Mouse (Mus musculus): Measurements from ENCODE around the gene Mthfd1l. TPM values are rescaled to one million over a fixed set of nuclear protein-coding genes. Genes with fewer than 3 reads are reported as not detected.
A peak's percentile ranks its signal among the peaks of the same experiment; 100 is the strongest.
"Not testable (repeated sequence)": the region's sequence is repeated elsewhere in the genome, so short reads cannot be mapped to it uniquely, and the experiment has no call there.

The Mthfd1l gene
- polyA plus RNA-seq, 1 experiment from 2014 or later = 26.0 TPM

- H3K4me3 ChIP-seq (replicated peaks) = no peak overlapping the region
- 82% methylated on average over 8 of the region's 8 CpGs for WGBS (ENCODE audit: insufficient replicate concordance)
- H3K4me1 ChIP-seq (replicated peaks) = no peaks in the 10 kb centered on the region
- peaks cover 40% of the 10 kb centered on the region for H3K36me3 ChIP-seq
- H3K9ac ChIP-seq = no peak overlapping the region
- H3K9me3 ChIP-seq (replicated peaks) = no peaks in the 10 kb centered on the region
- no peak for ATAC-seq (ENCODE audit: low read depth)
- no peak overlapping the region for H3K4me2 ChIP-seq
- DNase-seq = no peak
- H3K27me3 ChIP-seq = no peaks in the 10 kb centered on the region
- H3K27ac ChIP-seq = no peak overlapping the region
Observed at GRCm38 (mm10) chr10:4071069-4071844, 98.3 kb downstream of the Mthfd1l start.

- DNase-seq (no peak), ATAC-seq (ENCODE audit: low read depth) (no peak)
- H3K4me1 ChIP-seq (replicated peaks) = no peaks in the 10 kb centered on the region
- H3K9ac ChIP-seq = no peak overlapping the region
- H3K27me3 ChIP-seq = no peaks in the 10 kb centered on the region
- no peak overlapping the region for H3K4me2 ChIP-seq
- H3K36me3 ChIP-seq = peaks cover 41% of the 10 kb centered on the region
- no peak overlapping the region for H3K27ac ChIP-seq
- no peaks in the 10 kb centered on the region for H3K9me3 ChIP-seq (replicated peaks)
- H3K4me3 ChIP-seq (replicated peaks) = no peak overlapping the region
- 76% methylated on average over 6 of the region's 6 CpGs for WGBS (ENCODE audit: insufficient replicate concordance)
Observed at GRCm38 (mm10) chr10:4071845-4072345, 99.0 kb downstream of the Mthfd1l start.

GRCm38 (mm10) chr10:4072491-4072890 is 99.6 kb downstream of the Mthfd1l start:
- H3K36me3 ChIP-seq = peaks cover 38% of the 10 kb centered on the region
- not testable (repeated sequence) for H3K4me2 ChIP-seq; DNase-seq; H3K4me3 ChIP-seq (replicated peaks); H3K27ac ChIP-seq; H3K9ac ChIP-seq; H3K4me1 ChIP-seq (replicated peaks); H3K9me3 ChIP-seq (replicated peaks); H3K27me3 ChIP-seq; ATAC-seq (ENCODE audit: low read depth)
- 80% methylated on average over 4 of the region's 4 CpGs for WGBS (ENCODE audit: insufficient replicate concordance)

GRCm38 (mm10) chr10:4078220-4078840 is 105.4 kb downstream of the Mthfd1l start:
- ATAC-seq (ENCODE audit: low read depth) = no peak
- H3K4me1 ChIP-seq (replicated peaks) = peaks cover 3% of the 10 kb centered on the region; the same call in 1 of the 2 replicates
- 71% methylated on average over 9 of the region's 9 CpGs for WGBS (ENCODE audit: insufficient replicate concordance)

GRCm38 (mm10) chr10:4078979-4079630 is 106.2 kb downstream of the Mthfd1l start:
- Histone ChIP-seq H3K27ac (peak overlapping the region; percentile 29; the same call in 1 of the 2 replicates), H3K36me3 (peaks cover 20% of the 10 kb centered on the region), H3K4me2 (no peak overlapping the region), H3K27me3 (no peaks in the 10 kb centered on the region), H3K9me3 (replicated peaks) (no peaks in the 10 kb centered on the region), H3K4me1 (replicated peaks) (peaks cover 3% of the 10 kb centered on the region; the same call in 1 of the 2 replicates), H3K4me3 (replicated peaks) (no peak overlapping the region), H3K9ac (no peak overlapping the region)
- no peak for DNase-seq
- WGBS (ENCODE audit: insufficient replicate concordance) = 46% methylated on average over 8 of the region's 8 CpGs
- ATAC-seq (ENCODE audit: low read depth) = no peak

More at GRCm38 (mm10) chr10:4078220-4078840, 105.4 kb downstream of the Mthfd1l start:
- Histone ChIP-seq H3K4me2 (no peak overlapping the region), H3K4me3 (replicated peaks) (no peak overlapping the region), H3K9ac (no peak overlapping the region), H3K27ac (no peak overlapping the region), H3K36me3 (peaks cover 14% of the 10 kb centered on the region), H3K9me3 (replicated peaks) (no peaks in the 10 kb centered on the region), H3K27me3 (no peaks in the 10 kb centered on the region)
- DNase-seq = no peak

GRCm38 (mm10) chr10:4079643-4080244 is 106.8 kb downstream of the Mthfd1l start:
- Histone ChIP-seq H3K27ac (peak overlapping the region; percentile 29; the same call in 1 of the 2 replicates), H3K4me2 (no peak overlapping the region), H3K9ac (no peak overlapping the region), H3K4me3 (replicated peaks) (no peak overlapping the region), H3K27me3 (no peaks in the 10 kb centered on the region), H3K9me3 (replicated peaks) (no peaks in the 10 kb centered on the region), H3K4me1 (replicated peaks) (peaks cover 3% of the 10 kb centered on the region; the same call in 1 of the 2 replicates), H3K36me3 (peaks cover 24% of the 10 kb centered on the region)
- ATAC-seq (ENCODE audit: low read depth) (peak; percentile 26; the same call in 1 of the 2 replicates), DNase-seq (no peak)
- 31% methylated on average over 15 of the region's 15 CpGs for WGBS (ENCODE audit: insufficient replicate concordance)

- no peak overlapping the region for H3K4me2 ChIP-seq
- DNase-seq (no peak), ATAC-seq (ENCODE audit: low read depth) (no peak)
- no peaks in the 10 kb centered on the region for H3K9me3 ChIP-seq (replicated peaks)
- WGBS (ENCODE audit: insufficient replicate concordance) = 82% methylated on average over 9 of the region's 9 CpGs
- peaks cover 47% of the 10 kb centered on the region for H3K36me3 ChIP-seq
- H3K4me1 ChIP-seq (replicated peaks) = peaks cover 3% of the 10 kb centered on the region; the same call in 1 of the 2 replicates
- no peak overlapping the region for H3K9ac ChIP-seq
- H3K4me3 ChIP-seq (replicated peaks) = no peak overlapping the region
- H3K27ac ChIP-seq = no peak overlapping the region
- no peaks in the 10 kb centered on the region for H3K27me3 ChIP-seq
Observed at GRCm38 (mm10) chr10:4083609-4084008, 110.7 kb downstream of the Mthfd1l start.

- H3K9me3 ChIP-seq (replicated peaks) = no peaks in the 10 kb centered on the region
- no peak overlapping the region for H3K4me2 ChIP-seq
- no peak overlapping the region for H3K4me3 ChIP-seq (replicated peaks)
- DNase-seq = no peak
- H3K4me1 ChIP-seq (replicated peaks) = no peaks in the 10 kb centered on the region
- no peaks in the 10 kb centered on the region for H3K27me3 ChIP-seq
- no peak overlapping the region for H3K27ac ChIP-seq
- 81% methylated on average over 4 of the region's 4 CpGs for WGBS (ENCODE audit: insufficient replicate concordance)
- peaks cover 60% of the 10 kb centered on the region for H3K36me3 ChIP-seq
- ATAC-seq (ENCODE audit: low read depth) = no peak
- H3K9ac ChIP-seq = no peak overlapping the region
Observed at GRCm38 (mm10) chr10:4084907-4085306, 112.0 kb downstream of the Mthfd1l start.

- WGBS (ENCODE audit: insufficient replicate concordance) = 65% methylated on average over 7 of the region's 7 CpGs
- Histone ChIP-seq H3K36me3 (peaks cover 66% of the 10 kb centered on the region), H3K27me3 (no peaks in the 10 kb centered on the region), H3K27ac (no peak overlapping the region), H3K4me1 (replicated peaks) (no peaks in the 10 kb centered on the region), H3K4me2 (no peak overlapping the region), H3K9ac (no peak overlapping the region), H3K9me3 (replicated peaks) (no peaks in the 10 kb centered on the region), H3K4me3 (replicated peaks) (no peak overlapping the region)
- ATAC-seq (ENCODE audit: low read depth) (no peak), DNase-seq (no peak)
Observed at GRCm38 (mm10) chr10:4085363-4086141, 112.6 kb downstream of the Mthfd1l start.

GRCm38 (mm10) chr10:4087563-4087962 is 114.6 kb downstream of the Mthfd1l start:
- no peaks in the 10 kb centered on the region for H3K27me3 ChIP-seq
- no peak overlapping the region for H3K27ac ChIP-seq
- no peak overlapping the region for H3K4me3 ChIP-seq (replicated peaks)
- H3K36me3 ChIP-seq = peaks cover 78% of the 10 kb centered on the region
- H3K4me2 ChIP-seq = no peak overlapping the region
- DNase-seq (no peak), ATAC-seq (ENCODE audit: low read depth) (no peak)
- no peaks in the 10 kb centered on the region for H3K9me3 ChIP-seq (replicated peaks)
- H3K4me1 ChIP-seq (replicated peaks) = no peaks in the 10 kb centered on the region
- H3K9ac ChIP-seq = no peak overlapping the region
- 85% methylated on average over 3 of the region's 3 CpGs for WGBS (ENCODE audit: insufficient replicate concordance)
